Mouse (Mus musculus): Measurements from ENCODE around the gene Zfp59.
"Not testable (repeated sequence)": the region's sequence is repeated elsewhere in the genome, so short reads cannot be mapped to it uniquely, and the experiment has no call there.

The Zfp59 gene

GRCm38 (mm10) chr7:27838323-27839249, at the start of gene Zfp59:
TSS of gene Zfp59 (plus strand) at chr7:27838607.
- peak; percentile 83 for DNase-seq

- DNase-seq, result no peak
These were observed 49.1 kb upstream of the Zfp59 start for GRCm38 (mm10) chr7:27789306-27789705.

GRCm38 (mm10) chr7:27793865-27794264, 44.5 kb upstream of the Zfp59 start:
- not testable (repeated sequence) for DNase-seq

GRCm38 (mm10) chr7:27794566-27794965, 43.8 kb upstream of the Zfp59 start:
- DNase-seq, result no peak

- no peak for DNase-seq
These were observed 40.2 kb upstream of the Zfp59 start for GRCm38 (mm10) chr7:27797906-27798811.

- DNase-seq, result no peak
These were observed 37.3 kb upstream of the Zfp59 start for GRCm38 (mm10) chr7:27801137-27801536.

- DNase-seq, result no peak
These were observed 35.4 kb upstream of the Zfp59 start for GRCm38 (mm10) chr7:27802986-27803385.

GRCm38 (mm10) chr7:27804297-27805030, 33.9 kb upstream of the Zfp59 start:
- DNase-seq, result peak; percentile 79

- DNase-seq, result not testable (repeated sequence)
These were observed 31.5 kb upstream of the Zfp59 start, which contains the start of gene Zfp626 for GRCm38 (mm10) chr7:27806896-27807295. TSS of gene Zfp626 (plus strand) at chr7:27807196.

- not testable (repeated sequence) for DNase-seq
These were observed 31.1 kb upstream of the Zfp59 start for GRCm38 (mm10) chr7:27807305-27807704.

- no peak for DNase-seq
These were observed 19.8 kb upstream of the Zfp59 start for GRCm38 (mm10) chr7:27818526-27819110.

GRCm38 (mm10) chr7:27822611-27823010, 15.8 kb upstream of the Zfp59 start:
- no peak for DNase-seq

- DNase-seq, result no peak
These were observed 4.3 kb upstream of the Zfp59 start for GRCm38 (mm10) chr7:27834131-27834530.

- no peak for DNase-seq
These were observed 511 bp upstream of the Zfp59 start for GRCm38 (mm10) chr7:27837896-27838295.

- DNase-seq, result no peak
These were observed 1.2 kb downstream of the Zfp59 start for GRCm38 (mm10) chr7:27839596-27839995.

GRCm38 (mm10) chr7:27840104-27840503, 1.7 kb downstream of the Zfp59 start:
- no peak for DNase-seq

- no peak for DNase-seq
These were observed 18.8 kb downstream of the Zfp59 start, which contains the start of gene Zfp607a for GRCm38 (mm10) chr7:27857227-27857626. TSS of gene Zfp607a (plus strand) at chr7:27857527.

GRCm38 (mm10) chr7:27859301-27860251, 21.2 kb downstream of the Zfp59 start:
- DNase-seq, result no peak

- DNase-seq, result peak; percentile 80
These were observed 22.2 kb downstream of the Zfp59 start for GRCm38 (mm10) chr7:27860396-27861235.

GRCm38 (mm10) chr7:27862578-27862977, 24.2 kb downstream of the Zfp59 start:
- peak; percentile 9 for DNase-seq
